Mouse (Mus musculus): ENCODE data around the gene Trp73.

Trp73 gene

DNA sequence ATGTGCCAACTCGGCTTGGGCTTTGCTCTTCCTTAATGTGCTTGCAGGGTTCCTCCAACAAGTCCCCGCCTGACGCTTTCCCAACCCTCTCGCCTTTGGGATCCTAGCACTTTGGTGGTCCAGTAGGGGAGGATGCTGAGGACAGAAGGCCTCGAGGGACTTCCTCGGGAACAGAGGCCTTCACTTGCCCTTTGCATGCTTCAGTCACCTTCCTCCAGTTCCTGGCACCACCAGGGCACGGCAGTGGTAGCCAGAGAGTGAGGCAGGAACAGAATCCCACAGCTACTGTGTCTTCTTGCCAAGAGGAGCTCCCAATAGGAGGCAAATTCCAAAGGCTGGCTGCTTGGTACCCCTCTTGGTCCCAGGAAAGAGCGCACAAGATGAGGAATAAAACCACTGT lies 36.6 kb downstream of the Trp73 start:
- DNase-seq (ENCODE audit: low read depth): no peak

DNA sequence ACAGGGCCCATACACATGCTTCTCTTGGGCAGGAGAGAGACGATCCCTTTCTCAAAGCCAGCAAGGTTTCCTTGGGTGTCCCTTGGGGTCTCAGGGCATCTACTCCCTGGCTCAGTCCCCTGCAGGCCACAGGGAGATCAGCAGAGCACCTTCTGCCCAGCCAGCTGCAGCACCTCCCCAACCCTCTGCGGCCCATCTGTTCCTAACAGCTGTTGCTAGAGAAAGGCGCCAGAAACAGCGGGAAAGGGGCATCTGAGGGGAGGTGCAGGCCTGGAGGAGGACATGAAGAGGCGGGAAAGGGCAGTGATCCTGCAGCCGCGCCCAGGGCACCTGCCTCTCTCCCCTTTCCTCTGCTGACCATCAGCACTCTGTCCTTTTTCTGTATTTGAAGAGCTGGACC lies 40.6 kb downstream of the Trp73 start:
- DNase-seq (ENCODE audit: low read depth): no peak

- no peak for DNase-seq (ENCODE audit: low read depth)
Observed at GRCm38 (mm10) chr4:154096111-154096510, 43.9 kb downstream of the Trp73 start.

GRCm38 (mm10) chr4:154093210-154093609 lies 46.8 kb downstream of the Trp73 start:
- DNase-seq (ENCODE audit: low read depth): peak; percentile 16

DNA sequence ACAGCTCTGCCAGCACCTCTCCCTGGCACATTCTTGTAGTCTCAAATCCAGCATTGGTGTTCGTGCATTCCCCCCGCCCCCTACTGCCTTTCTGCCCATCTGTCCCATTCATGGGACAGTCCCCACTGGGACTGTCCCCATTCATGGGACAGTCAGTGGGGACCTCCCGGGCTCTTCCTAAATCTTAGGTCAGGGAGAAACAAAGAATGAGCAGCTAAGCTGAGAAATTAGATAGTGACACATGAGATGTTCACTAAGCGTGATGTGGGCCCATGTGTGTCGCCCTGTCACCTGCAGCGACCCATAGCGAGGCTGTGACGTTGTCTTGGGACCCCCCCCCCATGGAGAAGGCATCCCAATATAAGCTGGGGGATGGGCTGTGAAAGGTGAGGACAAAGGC lies 48.7 kb downstream of the Trp73 start:
- no peak for DNase-seq (ENCODE audit: low read depth)

DNA sequence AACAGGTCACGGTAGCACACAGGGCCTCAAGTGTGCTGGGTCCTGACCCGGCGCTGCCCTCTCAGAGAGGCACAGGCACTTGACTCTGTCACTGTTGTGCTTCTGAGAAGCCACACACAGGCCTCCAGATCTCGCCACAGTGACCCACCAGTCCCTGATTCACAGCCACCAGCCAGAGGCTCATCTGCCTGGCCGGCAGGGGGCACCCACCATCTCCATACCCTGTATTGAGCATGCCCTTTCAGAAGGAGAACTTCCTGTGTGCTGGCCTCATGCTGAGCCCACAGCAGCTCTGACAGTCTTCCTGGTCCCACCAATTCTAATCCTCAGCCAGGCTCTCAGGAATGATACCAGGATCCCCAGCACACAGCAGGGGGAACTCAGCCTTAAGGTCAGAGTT lies 50.8 kb downstream of the Trp73 start:
- no peak for DNase-seq (ENCODE audit: low read depth)

GRCm38 (mm10) chr4:154086436-154086835 lies 53.6 kb downstream of the Trp73 start:
- DNase-seq (ENCODE audit: low read depth): no peak

- no peak for DNase-seq (ENCODE audit: low read depth)
Observed at GRCm38 (mm10) chr4:154085856-154086255, 54.2 kb downstream of the Trp73 start.

- DNase-seq (ENCODE audit: low read depth): no peak
Observed at GRCm38 (mm10) chr4:154081974-154082373, 58.0 kb downstream of the Trp73 start.

DNA sequence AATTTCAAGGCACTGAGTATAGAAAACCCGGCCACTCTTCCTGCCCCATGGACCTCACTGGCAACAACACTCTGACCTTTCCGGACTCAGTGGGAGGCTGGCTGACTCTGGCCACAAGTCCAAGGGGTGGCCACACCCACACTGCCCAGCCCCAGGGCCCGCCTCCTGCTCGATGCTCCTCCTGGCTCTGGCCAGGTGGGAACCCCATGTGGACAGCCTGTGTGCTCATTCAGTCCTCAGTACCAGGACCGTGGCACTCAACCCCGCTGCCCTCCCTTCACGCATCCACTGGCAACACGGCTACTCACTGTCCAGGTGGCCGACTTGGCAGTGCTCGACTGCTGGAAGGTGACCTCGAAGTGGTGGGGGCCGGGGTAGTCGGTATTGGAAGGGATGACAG lies 59.0 kb downstream of the Trp73 start:
- DNase-seq (ENCODE audit: low read depth): no peak

DNA sequence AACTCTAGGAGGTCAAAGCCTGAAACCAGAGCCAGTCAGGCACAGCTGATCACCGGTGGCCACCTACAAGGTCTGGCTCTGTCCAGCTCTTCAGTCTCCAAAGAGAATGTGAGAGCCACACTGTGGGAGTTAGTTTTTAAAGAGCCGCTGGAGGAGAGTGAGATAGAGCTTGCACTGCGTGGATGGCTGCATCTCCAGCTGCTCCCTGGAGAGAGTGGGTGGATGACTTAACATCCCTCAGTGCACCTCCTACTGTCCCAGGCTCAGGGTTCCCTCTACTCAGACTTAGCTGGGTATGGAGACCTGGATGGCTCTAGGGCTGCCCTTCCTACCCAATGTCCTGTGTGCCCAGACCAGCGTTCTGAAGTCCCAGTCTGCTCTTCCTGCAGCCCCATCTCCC lies 59.8 kb downstream of the Trp73 start:
- no peak for DNase-seq (ENCODE audit: low read depth)

DNA sequence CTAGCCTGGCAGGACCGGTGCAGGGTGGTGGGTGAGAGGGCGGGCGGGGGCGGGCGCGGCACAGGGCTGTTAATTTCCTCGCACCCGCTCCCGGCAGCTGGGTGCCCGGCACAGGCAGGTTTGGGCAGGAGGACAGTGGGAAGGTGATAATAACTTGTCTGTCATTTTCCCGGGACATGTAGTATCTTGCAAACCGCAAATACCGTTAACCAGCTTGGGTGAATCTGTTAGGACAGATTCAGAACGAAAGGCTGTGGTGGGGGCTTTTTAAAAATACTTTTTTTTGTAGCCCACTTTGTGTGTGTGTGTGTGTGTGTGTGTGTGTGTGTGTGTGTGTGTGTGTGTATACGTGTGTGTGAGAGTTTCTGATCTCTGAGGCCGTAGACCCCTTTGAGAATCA lies 68.1 kb downstream of the Trp73 start:
- DNase-seq (ENCODE audit: low read depth): no peak

DNA sequence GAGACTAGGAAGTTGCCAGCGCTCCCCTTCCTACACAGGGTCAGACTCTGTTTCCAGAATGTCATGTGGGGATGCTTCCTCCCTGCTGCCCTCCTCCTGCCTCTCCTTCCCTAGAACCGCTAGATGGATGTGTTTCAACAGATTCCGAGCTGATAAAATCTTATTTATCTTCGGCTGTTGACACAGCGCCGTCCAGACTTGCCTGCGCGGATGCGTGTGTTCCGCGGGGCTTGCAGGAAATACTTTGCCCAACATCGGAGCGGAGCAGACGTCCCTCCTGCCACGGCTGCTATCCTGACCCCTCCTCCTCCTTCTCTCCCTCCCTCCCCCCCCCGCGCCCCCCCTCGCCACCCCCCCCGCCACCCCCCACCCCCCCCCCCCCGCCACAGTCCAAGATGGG lies 68.5 kb downstream of the Trp73 start:
- DNase-seq (ENCODE audit: low read depth): no peak

GRCm38 (mm10) chr4:154070896-154071295 lies 69.1 kb downstream of the Trp73 start:
- peak; percentile 14 for DNase-seq (ENCODE audit: low read depth)

DNA sequence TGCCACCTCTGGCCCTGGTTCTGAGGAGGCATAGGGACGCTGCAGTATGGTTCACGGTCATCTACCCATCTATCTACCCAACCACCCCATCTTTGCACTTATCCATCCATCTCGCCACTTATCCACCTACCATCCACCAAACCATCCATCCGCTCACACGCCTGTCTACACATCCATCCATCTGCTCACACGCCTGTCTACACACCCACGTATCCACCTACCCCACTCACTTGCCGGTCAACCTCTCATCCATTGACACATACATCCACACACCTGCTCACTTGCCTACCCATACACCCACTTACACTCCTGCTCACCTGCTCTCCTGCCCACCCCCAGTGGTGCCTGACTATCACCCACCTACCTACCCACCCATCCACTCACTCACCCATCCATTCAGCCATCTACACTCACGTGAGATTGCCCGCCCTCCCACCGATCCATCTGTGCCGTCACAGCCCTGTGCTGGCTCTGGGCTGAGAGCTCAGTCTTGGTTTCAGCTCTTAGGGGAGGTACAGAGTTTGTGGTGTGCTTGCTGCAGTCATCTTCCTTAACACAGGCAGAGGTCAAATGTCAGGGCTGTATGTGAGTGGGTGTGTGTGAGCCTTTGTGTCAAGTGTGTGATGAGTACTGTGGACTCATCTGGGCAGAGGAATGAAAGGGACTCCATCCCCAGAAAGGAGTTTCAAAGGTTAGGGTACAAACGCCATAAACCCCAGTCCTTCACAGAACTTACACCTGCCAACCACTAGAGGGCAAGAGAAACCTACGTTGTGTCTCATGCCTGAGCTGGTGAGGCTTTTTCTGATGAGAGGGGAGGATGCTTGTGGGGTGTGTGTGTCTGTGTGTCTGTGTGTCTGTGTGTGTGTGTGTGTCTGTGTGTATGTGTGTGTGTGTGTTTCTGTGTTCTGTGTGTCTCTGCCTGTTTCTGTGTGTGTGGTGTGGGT lies 74.9 kb downstream of the Trp73 start:
- peak; percentile 6 for DNase-seq (ENCODE audit: low read depth)

DNA sequence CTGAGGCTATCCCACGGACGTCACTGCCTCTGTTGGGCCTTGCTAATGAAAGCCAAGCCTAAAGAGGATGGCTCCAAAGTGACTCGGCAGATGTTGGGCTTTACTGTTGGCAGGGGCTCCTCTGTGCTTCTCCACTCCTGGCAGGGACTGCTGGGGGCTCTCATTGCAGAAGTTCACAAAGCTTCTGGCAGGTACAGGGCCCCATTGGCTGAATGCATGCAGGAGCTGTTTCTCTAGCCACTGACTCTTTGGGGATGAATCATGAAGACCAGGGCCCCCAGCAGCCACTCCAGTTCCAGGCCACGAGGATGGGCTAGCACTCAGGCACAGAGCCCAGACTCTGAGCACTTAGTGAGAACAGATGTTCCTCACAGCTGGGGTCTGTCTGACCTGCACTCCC lies 82.3 kb downstream of the Trp73 start:
- DNase-seq (ENCODE audit: low read depth): no peak

GRCm38 (mm10) chr4:154056661-154057060 lies 83.3 kb downstream of the Trp73 start:
- DNase-seq (ENCODE audit: low read depth): no peak

DNA sequence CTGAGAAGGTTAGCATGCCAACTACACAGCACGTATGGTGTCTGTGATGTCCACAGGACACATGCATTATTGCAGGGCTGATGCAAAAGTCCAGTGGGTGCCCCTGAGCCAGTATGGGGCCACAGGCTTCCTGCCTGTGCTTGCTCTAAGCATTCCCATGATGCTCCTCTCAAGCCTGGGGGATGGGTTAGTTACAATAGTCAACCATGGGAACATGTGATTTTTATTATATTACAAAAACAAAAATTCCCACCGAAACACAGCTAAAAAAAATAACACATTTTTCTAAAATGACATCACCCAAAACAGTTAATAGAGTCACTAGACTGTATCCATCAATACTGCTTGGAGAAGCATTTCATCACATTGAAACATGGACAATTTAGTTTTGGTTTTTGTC lies 84.0 kb downstream of the Trp73 start:
- no peak for DNase-seq (ENCODE audit: low read depth)

DNA sequence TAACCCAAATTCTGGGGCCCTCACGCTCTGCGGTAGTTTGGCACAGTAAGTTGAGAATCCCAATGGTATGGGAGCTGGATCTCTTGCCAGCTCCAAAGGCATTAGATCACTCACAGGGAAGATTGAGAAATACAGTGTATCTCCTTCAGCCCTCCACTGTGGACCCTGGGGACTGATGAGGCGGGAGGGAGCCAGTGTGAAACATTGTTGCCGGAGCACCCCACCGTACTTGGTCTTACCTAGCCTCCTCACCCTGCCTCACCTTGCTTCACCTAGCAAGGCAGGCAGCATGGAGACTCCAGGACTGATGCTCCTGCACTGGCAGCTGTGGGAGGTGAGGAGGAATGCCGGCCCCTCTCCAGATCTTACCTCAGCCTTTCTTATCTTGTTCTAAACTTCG lies 84.5 kb downstream of the Trp73 start:
- no peak for DNase-seq (ENCODE audit: low read depth)

DNA sequence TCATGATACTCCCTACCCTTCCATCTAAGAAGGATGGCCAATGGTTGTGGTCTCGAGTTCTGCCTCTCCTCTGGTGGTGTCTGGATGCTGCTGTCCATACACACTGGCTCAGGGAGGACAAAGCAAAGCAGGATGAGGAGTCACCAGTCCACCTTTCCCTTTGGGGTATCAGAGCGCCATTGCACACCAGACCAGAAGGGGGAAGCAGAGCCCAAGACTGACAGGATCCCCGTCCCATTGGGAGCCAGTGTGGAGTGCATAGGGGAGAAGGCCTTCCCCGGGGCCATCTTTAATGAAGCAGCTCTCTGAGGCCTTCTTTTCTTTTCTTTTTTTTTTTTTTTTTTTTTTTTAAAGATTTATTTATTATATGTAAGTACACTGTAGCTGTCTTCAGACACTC lies 86.9 kb downstream of the Trp73 start:
- DNase-seq (ENCODE audit: low read depth): no peak

- no peak for DNase-seq (ENCODE audit: low read depth)
Observed at GRCm38 (mm10) chr4:154051401-154051800, 88.6 kb downstream of the Trp73 start.

DNA sequence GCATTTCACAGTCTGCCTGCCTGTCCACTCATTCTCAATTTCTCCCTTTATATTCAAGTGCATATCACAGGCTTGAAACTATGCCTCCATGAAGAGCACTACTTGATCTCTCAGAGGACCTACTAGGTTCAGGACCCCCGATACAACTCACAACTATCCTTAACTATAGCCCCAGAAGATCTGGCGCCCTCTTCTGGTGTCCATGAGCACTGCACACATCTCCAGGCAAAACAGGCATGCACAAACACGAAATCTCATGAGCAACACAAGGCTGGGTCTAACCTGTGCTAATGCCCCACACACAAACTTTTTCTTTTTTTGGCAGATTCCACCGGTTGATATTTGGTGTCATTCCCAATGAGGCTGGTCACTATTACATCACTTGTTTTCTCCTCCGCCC lies 94.2 kb downstream of the Trp73 start:
- no peak for DNase-seq (ENCODE audit: low read depth)

- no peak for DNase-seq (ENCODE audit: low read depth)
Observed at GRCm38 (mm10) chr4:154042577-154042976, 97.4 kb downstream of the Trp73 start, which contains the start of gene Ccdc27. Ccdc27 (minus strand) TSS chr4:154042677.

DNA sequence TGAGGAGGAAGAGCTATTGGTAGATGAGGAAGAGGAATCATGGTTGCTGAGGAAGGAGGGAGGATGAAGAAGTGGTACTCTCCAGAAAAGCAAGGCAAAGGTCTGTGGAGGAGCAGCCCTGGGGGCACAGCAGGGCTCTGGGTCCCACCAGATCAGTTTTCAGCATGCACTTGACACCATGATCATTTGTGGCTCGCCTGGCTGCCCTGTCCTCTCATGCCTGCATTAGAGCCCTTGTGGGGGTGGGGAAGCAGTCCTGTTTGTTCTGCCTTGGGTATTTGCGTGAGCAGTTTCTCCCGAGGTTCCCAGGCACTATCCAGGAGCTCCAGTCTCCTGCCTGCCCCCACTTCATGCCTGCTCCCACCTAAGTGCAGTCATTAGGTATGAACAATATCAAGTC lies 102.9 kb downstream of the Trp73 start:
- DNase-seq (ENCODE audit: low read depth): no peak

Data from c-Kit-positive CD71-negative TER-119-negative erythroid progenitor cells, embryonic 14.5 days (primary cell).